In the genomic region with DNA sequence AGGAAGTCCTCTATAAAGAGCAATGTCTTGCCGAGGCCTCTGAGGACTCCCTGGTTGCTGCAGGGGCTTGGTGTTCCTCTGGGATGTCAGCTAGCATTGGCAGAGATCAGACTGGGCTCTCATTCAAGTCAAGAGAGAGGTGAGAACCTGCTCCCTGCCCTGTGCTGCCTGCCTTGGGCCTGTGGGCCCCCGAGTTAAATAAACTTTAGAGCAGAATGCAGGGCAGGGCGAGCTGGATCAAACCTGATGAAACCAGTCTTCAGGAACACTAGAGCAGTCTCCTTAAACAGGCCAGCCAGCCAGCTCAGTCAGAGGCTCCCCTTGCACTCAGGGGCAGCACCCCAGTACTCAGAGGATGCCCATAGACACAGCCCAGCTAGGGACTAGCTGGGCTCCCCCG, we compare ENCODE assay signal across 16 mouse cellular contexts. TPM values are rescaled to one million over a fixed set of nuclear protein-coding genes. Genes with fewer than 3 reads are reported as not detected.
DNase-seq lines count a peak whose midpoint lies in the region.
"Had no signal": no experiment of that assay in that cellular context is flagged by ENCODE, and none has a peak within 500 bp of the region (broad histone marks: within the 10 kb centered on the region; RNA-seq: fewer than 3 reads in every experiment).

No protein-coding gene starts in this region.

- whole genome bisulfite sequencing in heart, embryonic 10.5 days, result 76% methylated on average over 4 of the region's 4 CpGs

- peaks cover 13% of the 10 kb centered on the region; the same call in 1 of the 2 replicates for H3K4me1 ChIP-seq in heart, embryonic 10.5 days
- H3K4me1 ChIP-seq: forebrain, embryonic 15.5 days; midbrain, embryonic 12.5 days had no signal

- H3K9me3 ChIP-seq in heart, embryonic 10.5 days, result no peaks in the 10 kb centered on the region
- H3K9me3 ChIP-seq: forebrain, embryonic 15.5 days; midbrain, embryonic 12.5 days had no signal

- DNase-seq in heart, embryonic 10.5 days (ENCODE audit: low spot score), result no peak
- no peak for DNase-seq in heart, adult 9 months (ENCODE audit: low spot score in 2 of 2)
- peak; percentile 47 for DNase-seq in R1 (ENCODE audit: low read depth, low spot score)
- DNase-seq in kidney, adult 18-20 months, result peak; percentile 36
- DNase-seq in kidney, postnatal 25 days, result peak; percentile 58 to 63
- DNase-seq in neural tube, embryonic 10.5 days (ENCODE audit: extremely low spot score, low spot score), result no peak
- no peak for DNase-seq in left cerebral cortex, adult 8-10 months (ENCODE audit: low spot score in 2 of 2)
- DNase-seq in gastrocnemius, postnatal 4 days (ENCODE audit: low spot score in 2 of 2), result no peak
- DNase-seq: cerebellum, adult 11-12 months; gastrocnemius, adult 2 months; heart, adult 2 months; heart, postnatal 10 days; lung, postnatal 36 days; right cerebral cortex, postnatal 25 days had no signal

- peak overlapping the region; percentile 32; the same call in 1 of the 2 replicates for H3K27ac ChIP-seq in heart, embryonic 10.5 days
- H3K27ac ChIP-seq: forebrain, embryonic 15.5 days; gastrocnemius, adult 2 months; heart, adult 2 months; midbrain, embryonic 12.5 days had no signal

- H3K4me3 ChIP-seq in heart, embryonic 10.5 days, result no peak overlapping the region
- H3K4me3 ChIP-seq: forebrain, embryonic 15.5 days; gastrocnemius, adult 2 months; heart, adult 2 months; midbrain, embryonic 12.5 days had no signal

- peaks cover 84% of the 10 kb centered on the region for H3K36me3 ChIP-seq in heart, embryonic 10.5 days

- no peaks in the 10 kb centered on the region for H3K27me3 ChIP-seq in heart, embryonic 10.5 days (ENCODE audit: insufficient read depth, poor library complexity, severe bottlenecking)
- H3K27me3 ChIP-seq: forebrain, embryonic 15.5 days; midbrain, embryonic 12.5 days had no signal

RNA-seq across cellular contexts. Expression of a gene that starts 17.8 kb away (rescaled TPM):
- polyA plus RNA-seq in heart, embryonic 10.5 days (2016; fragmentation: Nextera tagmentation; extraction: Ambion mirVana), result 19.7 and 20.6 TPM in 2 replicates
- 10 to 100 TPM; 53.3 to 72.7 (median 58.6) TPM for total RNA-seq in left cerebral cortex, adult 8-10 months (2022)
- 10 to 100 TPM; 18.6 to 19.6 TPM for total RNA-seq in gastrocnemius, postnatal 4 days (2021)

RNA-seq across cellular contexts. Expression of a gene that starts 17.9 kb away (rescaled TPM):
- 17.8 and 21.4 TPM in 2 replicates for polyA plus RNA-seq in heart, embryonic 10.5 days (2016; fragmentation: Nextera tagmentation; extraction: Ambion mirVana)
- total RNA-seq in left cerebral cortex, adult 8-10 months (2022), result 10 to 100 TPM; 20.0 to 25.7 (median 23.2) TPM
- total RNA-seq in gastrocnemius, postnatal 4 days (2021), result 10 to 100 TPM; 14.9 to 17.5 TPM

RNA-seq across cellular contexts. Expression of a gene that starts 35.9 kb away (rescaled TPM):
- 2.2 and 2.6 TPM in 2 replicates for polyA plus RNA-seq in heart, embryonic 10.5 days (2016; fragmentation: Nextera tagmentation; extraction: Ambion mirVana)
- total RNA-seq in left cerebral cortex, adult 8-10 months (2022), result 10 to 100 TPM; 54.3 to 61.9 (median 60.4) TPM
- 1 to 10 TPM; 2.3 to 2.4 TPM for total RNA-seq in gastrocnemius, postnatal 4 days (2021)

RNA-seq across cellular contexts. Expression of a gene that starts 46.5 kb away (rescaled TPM):
- 28.9 and 31.5 TPM in 2 replicates for polyA plus RNA-seq in heart, embryonic 10.5 days (2016; fragmentation: Nextera tagmentation; extraction: Ambion mirVana)
- total RNA-seq in left cerebral cortex, adult 8-10 months (2022), result 1 to 10 TPM; 1.3 to 2.8 (median 2.2) TPM
- 10 to 100 TPM in 1 of 2 experiments, 1 to 10 TPM in 1; 9.5 to 12.1 TPM for total RNA-seq in gastrocnemius, postnatal 4 days (2021)
- total RNA-seq: gastrocnemius, adult 2 months had no signal

RNA-seq across cellular contexts. Expression of a gene that starts 47.3 kb away (rescaled TPM):
- 27.0 and 31.2 TPM in 2 replicates for polyA plus RNA-seq in heart, embryonic 10.5 days (2016; fragmentation: Nextera tagmentation; extraction: Ambion mirVana)
- 100 to 1,000 TPM in 1 of 4 experiments, 10 to 100 TPM in 3; 87.5 to 104 (median 91.5) TPM for total RNA-seq in left cerebral cortex, adult 8-10 months (2022)
- total RNA-seq in gastrocnemius, postnatal 4 days (2021), result 10 to 100 TPM; 26.7 to 27.4 TPM

Comparison
In these comparisons a context has a peak if more than half of its experiments do, and no peak if none do; other contexts are left out.
1. DNase-seq: peak in R1 (single experiment), kidney, adult 18-20 months (single experiment) and kidney, postnatal 25 days (2 of 2); none in heart, embryonic 10.5 days (single experiment), heart, adult 9 months (0 of 2), neural tube, embryonic 10.5 days (single experiment), left cerebral cortex, adult 8-10 months (0 of 2) and gastrocnemius, postnatal 4 days (0 of 2).
2. RNA of a gene that starts 35.9 kb away (total RNA-seq): 54.3 to 61.9 TPM in left cerebral cortex, adult 8-10 months; 2.3 to 2.4 TPM in gastrocnemius, postnatal 4 days; every median in the first group is over 10 times any median in the second.